Mouse (Mus musculus) central nervous system, embryonic 14 days (tissue): ENCODE data around the gene Serpine3. TPM values are rescaled to one million over a fixed set of nuclear protein-coding genes. Genes with fewer than 3 reads are reported as not detected.

ENCODE experiments used
- polyA plus RNA-seq: library from polyadenylated mRNA; depleted of rRNA; stranded (reverse); fragments of >200 nt; gene quantifications from 2 replicates; pipeline ENCODE4 v1.2.3, GENCODE M21; 2012; rRNA removed

The Serpine3 gene
- 0.11 TPM in 1 of 2 replicates, not detected in the other for polyA plus RNA-seq

DNA sequence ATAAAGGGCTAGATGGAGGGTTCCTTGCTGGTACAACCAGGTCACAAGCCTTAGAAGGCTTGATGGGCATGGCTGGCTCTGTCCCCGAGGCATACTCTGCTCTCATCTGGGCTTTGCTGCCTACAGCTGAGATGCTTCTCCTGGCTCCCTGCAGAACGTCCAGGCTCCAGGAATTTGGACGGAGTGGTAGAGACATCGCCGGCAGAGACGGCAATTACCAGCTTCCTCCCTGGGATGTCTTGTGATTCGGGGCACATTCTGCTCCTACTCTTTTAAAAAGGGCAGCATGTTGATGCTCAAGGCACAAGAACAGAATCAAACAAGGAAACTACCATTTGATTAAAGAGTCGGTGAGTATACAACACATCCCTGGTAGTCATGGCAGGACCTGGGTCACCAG is at the start of gene Serpine3:
TSS of gene Serpine3 (plus strand) at position 301 of the 400 bp plus-strand sequence.

Other genes starting within 250 kb of the Serpine3 start
- 1.2 and 2.4 TPM in 2 replicates for gene Gucy1b2, start 207.4 kb upstream of the Serpine3 start, polyA plus RNA-seq
- gene Fam124a, start 107.9 kb upstream of the Serpine3 start, polyA plus RNA-seq, result 30.5 and 31.9 TPM in 2 replicates
- gene Gm4131, start 96.7 kb upstream of the Serpine3 start, polyA plus RNA-seq, result not detected in 2 replicates
- 16.5 and 17.1 TPM in 2 replicates for gene Ints6, start 97.5 kb downstream of the Serpine3 start, polyA plus RNA-seq
- gene Wdfy2, start 174.0 kb downstream of the Serpine3 start, polyA plus RNA-seq, result 12.4 and 13.0 TPM in 2 replicates